Mouse (Mus musculus) cortical plate, adult 2 months (tissue): ENCODE measurements around the gene Fam43a. TPM values are rescaled to one million over a fixed set of nuclear protein-coding genes. Genes with fewer than 3 reads are reported as not detected.
A peak's percentile ranks its signal among the peaks of the same experiment; 100 is the strongest.

Experiments used
- H3K27ac ChIP-seq: fragments of 200-500 bp; 2 replicates; pipeline ENCODE4 v1.5.1; 2012; ENCODE audit warnings: low read length, control low read depth, inconsistent platforms; ENCODE audit not compliant: insufficient read depth
- H3K4me1 ChIP-seq: fragments of 200-500 bp; 2 replicates; pipeline ENCODE4 v1.6.1; 2011; ENCODE audit warnings: low read length; ENCODE audit not compliant: control insufficient read depth, insufficient read depth
- H3K4me3 ChIP-seq: fragments of 200-500 bp; 2 replicates; pipeline ENCODE4 v1.5.1; 2011; ENCODE audit warnings: mild to moderate bottlenecking, low read length, control low read depth; ENCODE audit not compliant: insufficient read depth
- CTCF ChIP-seq: fragments of 200-500 bp; IDR thresholded peaks from 2 replicates; pipeline ENCODE4 v1.5.1; 2011; ENCODE audit warnings: mild to moderate bottlenecking, control low read depth, low read length; ENCODE audit not compliant: insufficient read depth; ENCODE audit errors: extremely low read depth
- POLR2A ChIP-seq: fragments of 200-500 bp; IDR thresholded peaks from 2 replicates; pipeline ENCODE4 v1.6.1; 2011; ENCODE audit warnings: mild to moderate bottlenecking, low read length, control low read depth; ENCODE audit not compliant: insufficient read depth; ENCODE audit errors: extremely low read depth
- polyA plus RNA-seq: library from polyadenylated mRNA; depleted of rRNA; stranded (reverse); fragments of >200 nt; gene quantifications from 2 replicates; pipeline ENCODE4 v1.2.3, GENCODE M21; 2012

Fam43a gene
- polyA plus RNA-seq, 1 experiment: 15.6 TPM

GRCm38 (mm10) chr16:30570173-30570572, 29.4 kb upstream of the Fam43a start:
- H3K4me3 ChIP-seq: no peak overlapping the region
- no peak for TF ChIP-seq POLR2A
- no peak for TF ChIP-seq CTCF
- H3K27ac ChIP-seq: no peak overlapping the region
- H3K4me1 ChIP-seq: no peaks in the 10 kb centered on the region

GRCm38 (mm10) chr16:30571378-30571777, 28.1 kb upstream of the Fam43a start:
- no peak overlapping the region for H3K27ac ChIP-seq
- H3K4me3 ChIP-seq: no peak overlapping the region
- no peak for TF ChIP-seq CTCF
- no peak for TF ChIP-seq POLR2A
- H3K4me1 ChIP-seq: no peaks in the 10 kb centered on the region

GRCm38 (mm10) chr16:30572239-30572638, 27.3 kb upstream of the Fam43a start:
- Histone ChIP-seq H3K27ac (no peak overlapping the region), H3K4me1 (no peaks in the 10 kb centered on the region), H3K4me3 (no peak overlapping the region)
- TF ChIP-seq POLR2A (no peak), CTCF (no peak)

- H3K27ac ChIP-seq: no peak overlapping the region
- TF ChIP-seq CTCF (no peak), POLR2A (no peak)
- H3K4me1 ChIP-seq: no peaks in the 10 kb centered on the region
- no peak overlapping the region for H3K4me3 ChIP-seq
Measured at GRCm38 (mm10) chr16:30575815-30576214, 23.7 kb upstream of the Fam43a start.

- no peak overlapping the region for H3K4me3 ChIP-seq
- no peak overlapping the region for H3K27ac ChIP-seq
- TF ChIP-seq CTCF (no peak), POLR2A (no peak)
- H3K4me1 ChIP-seq: no peaks in the 10 kb centered on the region
Measured at GRCm38 (mm10) chr16:30576392-30576791, 23.1 kb upstream of the Fam43a start.

- H3K27ac ChIP-seq: no peak overlapping the region
- no peaks in the 10 kb centered on the region for H3K4me1 ChIP-seq
- no peak overlapping the region for H3K4me3 ChIP-seq
- TF ChIP-seq CTCF: no peak
- no peak for TF ChIP-seq POLR2A
Measured at GRCm38 (mm10) chr16:30580765-30581164, 18.8 kb upstream of the Fam43a start.

GRCm38 (mm10) chr16:30586935-30587493, 12.5 kb upstream of the Fam43a start:
- Histone ChIP-seq H3K27ac (no peak overlapping the region), H3K4me1 (no peaks in the 10 kb centered on the region; the same call in 1 of the 2 replicates), H3K4me3 (peak overlapping the region; percentile 73)
- TF ChIP-seq POLR2A (no peak), CTCF (no peak)

GRCm38 (mm10) chr16:30587494-30588327, 11.8 kb upstream of the Fam43a start, which contains the start of gene Lsg1:
Gene Lsg1, minus strand, starts transcription at chr16:30587592.
- TF ChIP-seq POLR2A: peak; percentile 79
- TF ChIP-seq CTCF: peak; percentile 40
- no peak within 1 kb of the TSS for H3K27ac ChIP-seq
- H3K4me1 ChIP-seq: no peaks in the 10 kb centered on the region; the same call in 1 of the 2 replicates
- H3K4me3 ChIP-seq: peak within 1 kb of the TSS; percentile 73

GRCm38 (mm10) chr16:30590264-30591209, 9.0 kb upstream of the Fam43a start:
- no peaks in the 10 kb centered on the region; the same call in 1 of the 2 replicates for H3K4me1 ChIP-seq
- no peak overlapping the region for H3K4me3 ChIP-seq
- H3K27ac ChIP-seq: no peak overlapping the region
- no peak for TF ChIP-seq CTCF
- TF ChIP-seq POLR2A: no peak
